Mouse (Mus musculus) neural tube, embryonic 11.5 days (tissue): ENCODE data around the gene Gpr3. TPM values are rescaled to one million over a fixed set of nuclear protein-coding genes. Genes with fewer than 3 reads are reported as not detected.

Experiments
- ATAC-seq: fragments of 200-750 bp; cut with Nextera tagmentation; 2 replicates; pipeline ENCODE4 v1.8.0; 2017; ENCODE audit warnings: moderate number of reproducible peaks, mild to moderate bottlenecking, moderate TSS enrichment, moderate library complexity; ENCODE audit not compliant: insufficient read depth, low FRiP score, low TSS enrichment
- DNase-seq: peaks from one replicate; pipeline ENCODE4 v3.0.0-alpha.2; 2015; ENCODE audit warnings: low spot score
- H3K27ac ChIP-seq: fragments of 300-500 bp; sonication (generic); 2 replicates; pipeline ENCODE4 v1.5.1; 2014; ENCODE audit warnings: low read depth, mild to moderate bottlenecking, low read length
- H3K27me3 ChIP-seq: fragments of 300-500 bp; sonication (generic); 2 replicates; pipeline ENCODE4 v1.6.1; 2014; ENCODE audit warnings: mild to moderate bottlenecking, low read length, mixed read lengths; ENCODE audit not compliant: control insufficient read depth, insufficient read depth
- H3K36me3 ChIP-seq: fragments of 300-500 bp; sonication (generic); 2 replicates; pipeline ENCODE4 v1.6.1; 2014; ENCODE audit warnings: mild to moderate bottlenecking, low read length, moderate library complexity, mixed read lengths; ENCODE audit not compliant: control insufficient read depth, insufficient read depth
- H3K4me1 ChIP-seq: fragments of 300-500 bp; sonication (generic); 2 replicates; pipeline ENCODE4 v1.6.1; 2014; ENCODE audit warnings: low read length, mixed read lengths; ENCODE audit not compliant: control insufficient read depth, insufficient read depth
- H3K4me2 ChIP-seq: fragments of 300-500 bp; sonication (generic); 2 replicates; pipeline ENCODE4 v1.6.1; 2014; ENCODE audit warnings: low read depth, mild to moderate bottlenecking, moderate library complexity
- H3K4me3 ChIP-seq: fragments of 300-500 bp; sonication (generic); 2 replicates; pipeline ENCODE4 v1.5.1; 2014; ENCODE audit warnings: low read depth, low read length
- H3K9ac ChIP-seq: fragments of 300-500 bp; sonication (generic); 2 replicates; pipeline ENCODE4 v1.6.1; 2014; ENCODE audit warnings: mild to moderate bottlenecking, low read length
- H3K9me3 ChIP-seq: fragments of 300-500 bp; sonication (generic); 2 replicates; pipeline ENCODE4 v1.6.1; 2016; ENCODE audit warnings: low read length; ENCODE audit not compliant: control insufficient read depth
- WGBS: fragments of 180-500 bp; shearing (Covaris S2); extraction: QIAGEN DNeasy Blood & Tissue Kit; methylation state at CpG from one replicate; pipeline ENCODE4 v1.1.7; 2014; 5-methylcytosine and 5-hydroxymethylcytosine counted together
- polyA plus RNA-seq: library from polyadenylated mRNA; unstranded; fragments of >200 nt; fragmentation: Nextera tagmentation; extraction: Ambion mirVana; gene quantifications from 2 replicates; pipeline ENCODE4 v1.2.1, GENCODE M21; 2014

Gene Gpr3
- polyA plus RNA-seq, 1 experiment from 2014 or later, result 0.45 TPM

DNA sequence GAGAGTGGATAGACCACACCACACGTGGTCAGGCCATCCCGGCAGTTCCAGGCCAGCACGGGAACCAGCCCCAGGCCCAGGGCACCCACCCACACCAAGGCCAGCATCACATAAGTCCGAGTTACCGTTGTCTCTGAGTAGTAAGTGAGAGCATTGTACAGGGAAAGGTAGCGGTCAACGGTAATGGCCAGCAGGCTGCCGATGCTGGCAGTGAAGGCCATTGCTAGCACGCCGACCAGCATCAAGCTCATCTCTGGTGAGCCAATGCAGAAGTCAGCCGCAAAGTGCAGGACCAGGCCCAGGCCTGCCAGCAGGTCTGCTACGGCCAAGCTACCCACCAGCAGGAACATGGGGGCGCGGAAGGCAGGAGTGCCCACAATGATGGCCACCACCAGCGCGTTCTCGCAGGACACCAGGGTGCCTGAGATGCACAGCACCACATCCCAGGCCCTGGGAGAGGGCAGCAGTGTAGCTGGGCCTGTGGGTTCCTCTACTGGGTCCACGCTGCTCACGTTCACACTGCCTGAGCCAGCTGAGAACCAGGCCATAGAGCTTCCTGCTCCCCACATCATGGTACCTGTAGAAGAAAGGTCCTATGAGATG, 1.4 kb downstream of the Gpr3 start:
- Histone ChIP-seq H3K4me3 (no peak overlapping the region), H3K4me2 (no peak overlapping the region), H3K27ac (no peak overlapping the region), H3K36me3 (no peaks in the 10 kb centered on the region), H3K9ac (no peak overlapping the region), H3K9me3 (no peaks in the 10 kb centered on the region), H3K4me1 (peaks cover 11% of the 10 kb centered on the region), H3K27me3 (peaks cover 25% of the 10 kb centered on the region)
- no peak for ATAC-seq
- 92% methylated on average over 19 of the region's 19 CpGs for WGBS
- no peak for DNase-seq

- Histone ChIP-seq H3K9ac (no peak overlapping the region), H3K27ac (no peak overlapping the region), H3K4me3 (no peak overlapping the region), H3K4me1 (peaks cover 11% of the 10 kb centered on the region), H3K36me3 (no peaks in the 10 kb centered on the region), H3K4me2 (no peak overlapping the region), H3K27me3 (peaks cover 25% of the 10 kb centered on the region), H3K9me3 (no peaks in the 10 kb centered on the region)
- 94% methylated on average over 24 of the region's 24 CpGs for WGBS
- no peak for DNase-seq
- no peak for ATAC-seq
These were observed 2.1 kb downstream of the Gpr3 start for GRCm38 (mm10) chr4:133210023-133210787.

DNA sequence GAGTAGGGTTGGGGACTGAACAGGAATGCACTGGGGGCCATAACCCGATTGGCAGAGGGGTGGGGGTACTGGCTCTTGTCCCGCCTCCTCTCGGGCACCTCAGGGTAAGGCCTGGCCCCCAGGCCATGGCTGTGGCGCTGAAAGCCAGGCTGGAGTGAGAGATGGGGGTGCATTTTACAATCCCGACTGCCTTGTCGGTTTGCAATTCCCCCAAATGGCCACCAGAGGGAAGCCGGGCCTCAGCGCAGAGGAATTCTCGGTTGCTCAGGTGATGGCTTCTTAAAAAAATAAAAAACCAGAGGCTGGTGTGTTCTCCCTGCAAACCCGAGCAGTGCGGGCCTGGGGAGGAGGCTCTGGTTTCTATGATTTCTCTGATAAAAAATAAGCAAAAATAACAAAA, 3.0 kb downstream of the Gpr3 start:
- ATAC-seq, result 0 out of 2 replicates have a peak, but pooled peaks have one; percentile 11

GRCm38 (mm10) chr4:133204379-133204778, 8.0 kb downstream of the Gpr3 start:
- Histone ChIP-seq H3K4me3 (no peak overlapping the region), H3K4me2 (no peak overlapping the region), H3K4me1 (peaks cover 16% of the 10 kb centered on the region), H3K9me3 (no peaks in the 10 kb centered on the region), H3K27ac (0 out of 2 replicates have a peak overlapping the region, but pooled peaks have one; percentile 23), H3K9ac (no peak overlapping the region), H3K27me3 (no peaks in the 10 kb centered on the region), H3K36me3 (no peaks in the 10 kb centered on the region)
- 47% methylated on average over 7 of the region's 7 CpGs for WGBS
- DNase-seq (no peak), ATAC-seq (no peak)

More for the DNA sequence above, 3.0 kb downstream of the Gpr3 start:
- no peak overlapping the region for H3K4me2 ChIP-seq
- no peak overlapping the region for H3K4me3 ChIP-seq
- no peak overlapping the region for H3K9ac ChIP-seq
- H3K9me3 ChIP-seq, result no peaks in the 10 kb centered on the region
- WGBS, result 7% methylated on average over 11 of the region's 11 CpGs
- peaks cover 11% of the 10 kb centered on the region for H3K4me1 ChIP-seq
- DNase-seq, result peak; percentile 68
- H3K36me3 ChIP-seq, result no peaks in the 10 kb centered on the region
- H3K27ac ChIP-seq, result no peak overlapping the region
- H3K27me3 ChIP-seq, result peaks cover 25% of the 10 kb centered on the region

GRCm38 (mm10) chr4:133203591-133203990, 8.7 kb downstream of the Gpr3 start:
- Histone ChIP-seq H3K27ac (no peak overlapping the region), H3K4me2 (no peak overlapping the region), H3K9ac (no peak overlapping the region), H3K4me1 (peaks cover 19% of the 10 kb centered on the region), H3K4me3 (no peak overlapping the region), H3K36me3 (no peaks in the 10 kb centered on the region), H3K27me3 (no peaks in the 10 kb centered on the region), H3K9me3 (no peaks in the 10 kb centered on the region)
- no peak for DNase-seq
- WGBS, result 88% methylated on average over 3 of the region's 3 CpGs
- no peak for ATAC-seq

DNA sequence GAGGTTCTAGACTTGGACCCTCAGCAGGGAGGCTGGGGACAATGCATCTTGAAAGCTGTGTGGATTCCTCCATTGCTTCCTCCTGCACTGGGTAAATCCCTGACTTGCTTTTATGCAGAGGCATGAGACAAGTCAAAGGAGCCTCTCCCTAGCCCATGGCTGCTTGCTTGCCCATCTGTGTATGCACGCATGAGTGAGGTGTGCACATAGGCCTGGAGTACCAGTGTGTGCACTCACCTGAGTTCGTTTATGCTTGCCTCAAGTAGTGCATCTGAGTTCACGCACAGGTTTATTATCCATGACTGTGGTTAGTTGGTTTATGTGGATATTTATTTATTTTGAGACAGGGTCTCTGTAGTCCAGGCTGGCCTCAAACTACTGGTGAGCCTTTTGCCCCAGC, 10.1 kb downstream of the Gpr3 start:
- H3K9me3 ChIP-seq, result no peaks in the 10 kb centered on the region
- H3K4me1 ChIP-seq, result peaks cover 33% of the 10 kb centered on the region
- no peaks in the 10 kb centered on the region; the same call in 1 of the 2 replicates for H3K36me3 ChIP-seq
- no peak overlapping the region for H3K4me2 ChIP-seq
- DNase-seq (no peak), ATAC-seq (no peak)
- H3K27me3 ChIP-seq, result no peaks in the 10 kb centered on the region
- no peak overlapping the region for H3K27ac ChIP-seq
- no peak overlapping the region for H3K4me3 ChIP-seq
- WGBS, result 92% methylated on average over 3 of the region's 3 CpGs
- H3K9ac ChIP-seq, result no peak overlapping the region

- H3K27me3 ChIP-seq, result no peaks in the 10 kb centered on the region
- no peak overlapping the region for H3K4me3 ChIP-seq
- no peak overlapping the region for H3K4me2 ChIP-seq
- DNase-seq (peak; percentile 58), ATAC-seq (no peak)
- WGBS, result 69% methylated on average over 8 of the region's 8 CpGs
- no peak overlapping the region for H3K27ac ChIP-seq
- no peaks in the 10 kb centered on the region for H3K9me3 ChIP-seq
- no peak overlapping the region for H3K9ac ChIP-seq
- no peaks in the 10 kb centered on the region; the same call in 1 of the 2 replicates for H3K36me3 ChIP-seq
- H3K4me1 ChIP-seq, result peaks cover 42% of the 10 kb centered on the region
These were observed 11.1 kb downstream of the Gpr3 start for GRCm38 (mm10) chr4:133201006-133201771.

- DNase-seq, result no peak
- Histone ChIP-seq H3K4me2 (0 out of 2 replicates have a peak overlapping the region, but pooled peaks have one; percentile 5), H3K27me3 (no peaks in the 10 kb centered on the region), H3K9ac (no peak overlapping the region), H3K27ac (no peak overlapping the region), H3K4me3 (no peak overlapping the region), H3K4me1 (peaks cover 42% of the 10 kb centered on the region), H3K9me3 (no peaks in the 10 kb centered on the region), H3K36me3 (no peaks in the 10 kb centered on the region; the same call in 1 of the 2 replicates)
- 44% methylated on average over 21 of the region's 21 CpGs for WGBS
- 0 out of 2 replicates have a peak, but pooled peaks have one; percentile 4 for ATAC-seq
These were observed 12.0 kb downstream of the Gpr3 start for GRCm38 (mm10) chr4:133200343-133200742.
